Mouse (Mus musculus) limb, embryonic 11.5 days (tissue): Measurements from ENCODE around the gene Ptprg. TPM values are rescaled to one million over a fixed set of nuclear protein-coding genes. Genes with fewer than 3 reads are reported as not detected.
A peak's percentile ranks its signal among the peaks of the same experiment; 100 is the strongest.

Experiments used
- ATAC-seq: fragments of 200-750 bp; cut with Nextera tagmentation; 2 replicates; pipeline ENCODE4 v1.8.0; 2017; ENCODE audit warnings: low read depth; ENCODE audit not compliant: insufficient number of reproducible peaks, low FRiP score, low TSS enrichment
- DNase-seq: peaks from one replicate; pipeline ENCODE4 v3.0.0-alpha.2; 2015; ENCODE audit warnings: low spot score
- H3K27ac ChIP-seq: fragments of 300-500 bp; sonication (generic); replicated peaks from 2 replicates; pipeline ENCODE4 v1.5.1; 2014; ENCODE audit warnings: low read depth, mild to moderate bottlenecking, low read length
- H3K27me3 ChIP-seq: fragments of 300-500 bp; sonication (generic); 2 replicates; pipeline ENCODE4 v1.6.1; 2014; ENCODE audit warnings: mild to moderate bottlenecking, low read length, mixed read lengths; ENCODE audit not compliant: control insufficient read depth, insufficient read depth
- H3K36me3 ChIP-seq: fragments of 300-500 bp; sonication (generic); 2 replicates; pipeline ENCODE4 v1.6.1; 2014; ENCODE audit warnings: mild to moderate bottlenecking, low read length, moderate library complexity, mixed read lengths; ENCODE audit not compliant: control insufficient read depth, insufficient read depth
- H3K4me1 ChIP-seq: fragments of 300-500 bp; sonication (generic); 2 replicates; pipeline ENCODE4 v1.6.1; 2014; ENCODE audit warnings: low read length, mixed read lengths; ENCODE audit not compliant: control insufficient read depth, insufficient read depth
- H3K4me2 ChIP-seq: fragments of 300-500 bp; sonication (generic); 2 replicates; pipeline ENCODE4 v1.6.1; 2014; ENCODE audit warnings: low read depth, mild to moderate bottlenecking, moderate library complexity; ENCODE audit not compliant: severe bottlenecking
- H3K4me3 ChIP-seq: fragments of 300-500 bp; sonication (generic); 2 replicates; pipeline ENCODE4 v1.5.1; 2014; ENCODE audit warnings: low read depth, low read length
- H3K9ac ChIP-seq: fragments of 300-500 bp; sonication (generic); 2 replicates; pipeline ENCODE4 v1.6.1; 2014; ENCODE audit warnings: mild to moderate bottlenecking, low read length
- H3K9me3 ChIP-seq: fragments of 300-500 bp; sonication (generic); 2 replicates; pipeline ENCODE4 v1.6.1; 2016; ENCODE audit warnings: low read length; ENCODE audit not compliant: control insufficient read depth
- WGBS: fragments of 180-500 bp; shearing (Covaris S2); extraction: QIAGEN DNeasy Blood & Tissue Kit; methylation state at CpG from one replicate; pipeline ENCODE4 v1.1.7; 2014; 5-methylcytosine and 5-hydroxymethylcytosine counted together
- polyA plus RNA-seq: library from polyadenylated mRNA; unstranded; fragments of >200 nt; fragmentation: Nextera tagmentation; extraction: Ambion mirVana; gene quantifications from 2 replicates; pipeline ENCODE4 v1.2.1, GENCODE M21; 2014

Gene Ptprg
- polyA plus RNA-seq = 33.8 and 37.8 TPM in 2 replicates

GRCm38 (mm10) chr14:11553273-11553665, at the start of gene Ptprg:
Gene Ptprg (plus strand): TSS chr14:11553532.
- Histone ChIP-seq H3K9me3 (no peaks in the 10 kb centered on the region), H3K4me3 (peak within 1 kb of the TSS; percentile 85), H3K4me2 (peak within 1 kb of the TSS; percentile 95), H3K4me1 (peaks cover 11% of the 10 kb centered on the region; the same call in 1 of the 2 replicates), H3K27me3 (no peaks in the 10 kb centered on the region), H3K27ac (peak within 1 kb of the TSS; percentile 99), H3K36me3 (no peaks in the 10 kb centered on the region), H3K9ac (peak within 1 kb of the TSS; percentile 94)
- WGBS = under 1% methylated on average over 36 of the region's 40 CpGs
- peak; percentile 90 for DNase-seq
- ATAC-seq = peak; percentile 83

GRCm38 (mm10) chr14:11503803-11504365, 49.4 kb upstream of the Ptprg start:
- H3K4me3 ChIP-seq = no peak overlapping the region
- H3K4me2 ChIP-seq = no peak overlapping the region
- no peak overlapping the region for H3K27ac ChIP-seq
- 42% methylated on average over 7 of the region's 7 CpGs for WGBS
- DNase-seq (no peak), ATAC-seq (0 out of 2 replicates have a peak, but pooled peaks have one; percentile 44)
- H3K9me3 ChIP-seq = no peaks in the 10 kb centered on the region
- H3K4me1 ChIP-seq = no peaks in the 10 kb centered on the region
- H3K9ac ChIP-seq = no peak overlapping the region
- no peaks in the 10 kb centered on the region for H3K27me3 ChIP-seq
- H3K36me3 ChIP-seq = no peaks in the 10 kb centered on the region

GRCm38 (mm10) chr14:11510173-11510572, 43.2 kb upstream of the Ptprg start:
- Histone ChIP-seq H3K4me3 (no peak overlapping the region), H3K4me1 (no peaks in the 10 kb centered on the region), H3K27ac (no peak overlapping the region), H3K9ac (no peak overlapping the region), H3K27me3 (no peaks in the 10 kb centered on the region), H3K36me3 (no peaks in the 10 kb centered on the region), H3K9me3 (no peaks in the 10 kb centered on the region), H3K4me2 (no peak overlapping the region)
- no peak for DNase-seq
- 70% methylated on average over 1 of the region's 1 CpGs for WGBS
- ATAC-seq = no peak

GRCm38 (mm10) chr14:11519171-11519570, 34.2 kb upstream of the Ptprg start:
- no peak overlapping the region for H3K9ac ChIP-seq
- ATAC-seq (no peak), DNase-seq (no peak)
- no peaks in the 10 kb centered on the region for H3K27me3 ChIP-seq
- H3K27ac ChIP-seq = no peak overlapping the region
- 95% methylated on average over 2 of the region's 2 CpGs for WGBS
- H3K9me3 ChIP-seq = no peaks in the 10 kb centered on the region
- no peak overlapping the region for H3K4me2 ChIP-seq
- no peaks in the 10 kb centered on the region for H3K36me3 ChIP-seq
- no peak overlapping the region for H3K4me3 ChIP-seq
- no peaks in the 10 kb centered on the region for H3K4me1 ChIP-seq

GRCm38 (mm10) chr14:11523052-11523451, 30.3 kb upstream of the Ptprg start:
- Histone ChIP-seq H3K4me3 (no peak overlapping the region), H3K27ac (no peak overlapping the region), H3K36me3 (no peaks in the 10 kb centered on the region), H3K4me1 (no peaks in the 10 kb centered on the region), H3K9me3 (no peaks in the 10 kb centered on the region), H3K9ac (no peak overlapping the region), H3K27me3 (no peaks in the 10 kb centered on the region), H3K4me2 (no peak overlapping the region)
- 79% methylated on average over 3 of the region's 3 CpGs for WGBS
- no peak for DNase-seq
- ATAC-seq = no peak

- 90% methylated on average over 4 of the region's 4 CpGs for WGBS
- Histone ChIP-seq H3K4me3 (no peak overlapping the region), H3K4me2 (no peak overlapping the region), H3K36me3 (no peaks in the 10 kb centered on the region), H3K27ac (no peak overlapping the region), H3K9ac (no peak overlapping the region), H3K9me3 (no peaks in the 10 kb centered on the region), H3K27me3 (no peaks in the 10 kb centered on the region), H3K4me1 (no peaks in the 10 kb centered on the region)
- no peak for DNase-seq
- no peak for ATAC-seq
Measured at GRCm38 (mm10) chr14:11529591-11529990, 23.7 kb upstream of the Ptprg start.

GRCm38 (mm10) chr14:11534456-11534855, 18.9 kb upstream of the Ptprg start:
- no peaks in the 10 kb centered on the region for H3K36me3 ChIP-seq
- WGBS = 60% methylated on average over 1 of the region's 1 CpGs
- DNase-seq (no peak), ATAC-seq (no peak)
- H3K9ac ChIP-seq = no peak overlapping the region
- H3K4me2 ChIP-seq = no peak overlapping the region
- no peak overlapping the region for H3K4me3 ChIP-seq
- no peak overlapping the region for H3K27ac ChIP-seq
- H3K9me3 ChIP-seq = no peaks in the 10 kb centered on the region
- no peaks in the 10 kb centered on the region for H3K27me3 ChIP-seq
- H3K4me1 ChIP-seq = no peaks in the 10 kb centered on the region

- Histone ChIP-seq H3K27me3 (no peaks in the 10 kb centered on the region), H3K4me1 (no peaks in the 10 kb centered on the region), H3K9me3 (no peaks in the 10 kb centered on the region), H3K4me3 (no peak overlapping the region), H3K36me3 (no peaks in the 10 kb centered on the region), H3K27ac (no peak overlapping the region), H3K9ac (no peak overlapping the region), H3K4me2 (no peak overlapping the region)
- ATAC-seq = no peak
- no peak for DNase-seq
- WGBS = 80% methylated on average over 5 of the region's 5 CpGs
Measured at GRCm38 (mm10) chr14:11536121-11536520, 17.2 kb upstream of the Ptprg start.

GRCm38 (mm10) chr14:11551892-11552291, 1.4 kb upstream of the Ptprg start:
- no peak for ATAC-seq
- Histone ChIP-seq H3K36me3 (no peaks in the 10 kb centered on the region), H3K4me2 (peak overlapping the region; percentile 95), H3K4me3 (peak overlapping the region; percentile 85; the same call in 1 of the 2 replicates), H3K4me1 (peaks cover 9% of the 10 kb centered on the region; the same call in 1 of the 2 replicates), H3K9ac (peak overlapping the region; percentile 94; the same call in 1 of the 2 replicates), H3K27ac (no peak overlapping the region), H3K9me3 (no peaks in the 10 kb centered on the region), H3K27me3 (no peaks in the 10 kb centered on the region)
- DNase-seq = peak; percentile 34
- 15% methylated on average over 11 of the region's 11 CpGs for WGBS
